Mouse (Mus musculus) heart, embryonic 11.5 days (tissue): Measurements from ENCODE around the gene BC049352. TPM values are rescaled to one million over a fixed set of nuclear protein-coding genes. Genes with fewer than 3 reads are reported as not detected.

Source experiments
- ATAC-seq: fragments of 200-750 bp; cut with Nextera tagmentation; replicated peaks from 2 replicates; pipeline ENCODE4 v1.8.0; 2017; ENCODE audit warnings: moderate library complexity; ENCODE audit not compliant: insufficient number of reproducible peaks, low FRiP score, low TSS enrichment
- H3K27ac ChIP-seq: fragments of 300-500 bp; sonication (generic); 2 replicates; pipeline ENCODE4 v1.5.1; 2014; ENCODE audit warnings: mild to moderate bottlenecking, low read depth, low read length
- H3K27me3 ChIP-seq: fragments of 300-500 bp; sonication (generic); 2 replicates; pipeline ENCODE4 v1.6.1; 2014; ENCODE audit warnings: mild to moderate bottlenecking, low read length, mixed read lengths; ENCODE audit not compliant: control insufficient read depth, insufficient read depth
- H3K36me3 ChIP-seq: fragments of 300-500 bp; sonication (generic); 2 replicates; pipeline ENCODE4 v1.6.1; 2014; ENCODE audit warnings: mild to moderate bottlenecking, low read length, moderate library complexity, mixed read lengths; ENCODE audit not compliant: control insufficient read depth, insufficient read depth
- H3K4me1 ChIP-seq: fragments of 300-500 bp; sonication (generic); 2 replicates; pipeline ENCODE4 v1.6.1; 2014; ENCODE audit warnings: low read length; ENCODE audit not compliant: control insufficient read depth, insufficient read depth
- H3K4me2 ChIP-seq: fragments of 300-500 bp; sonication (generic); 2 replicates; pipeline ENCODE4 v1.6.1; 2014; ENCODE audit warnings: mild to moderate bottlenecking, moderate library complexity
- H3K4me3 ChIP-seq: fragments of 300-500 bp; sonication (generic); 2 replicates; pipeline ENCODE4 v1.5.1; 2014; ENCODE audit warnings: low read depth, low read length
- H3K9ac ChIP-seq: fragments of 300-500 bp; sonication (generic); 2 replicates; pipeline ENCODE4 v1.6.1; 2014; ENCODE audit warnings: mild to moderate bottlenecking, low read depth, low read length, moderate library complexity
- H3K9me3 ChIP-seq: fragments of 300-500 bp; sonication (generic); replicated peaks from 2 replicates; pipeline ENCODE4 v1.6.1; 2016; ENCODE audit warnings: low read length; ENCODE audit not compliant: control insufficient read depth
- WGBS: fragments of 180-500 bp; shearing (Covaris S2); extraction: QIAGEN DNeasy Blood & Tissue Kit; methylation state at CpG from one replicate; pipeline ENCODE4 v1.1.7; 2014; ENCODE audit not compliant: insufficient replicate concordance; 5-methylcytosine and 5-hydroxymethylcytosine counted together
- microRNA-seq: library from miRNA; unstranded; fragments of <30 nt; microRNA quantifications from one replicate; pipeline ENCODE4, GENCODE M21; 2016; ENCODE audit warnings: borderline number of aligned reads
- polyA plus RNA-seq: library from polyadenylated mRNA; unstranded; fragments of >200 nt; fragmentation: Nextera tagmentation; extraction: Ambion mirVana; gene quantifications from 2 replicates; pipeline ENCODE4 v1.2.1, GENCODE M21; 2014

BC049352 gene
- polyA plus RNA-seq, 1 experiment from 2014 or later: not detected

DNA sequence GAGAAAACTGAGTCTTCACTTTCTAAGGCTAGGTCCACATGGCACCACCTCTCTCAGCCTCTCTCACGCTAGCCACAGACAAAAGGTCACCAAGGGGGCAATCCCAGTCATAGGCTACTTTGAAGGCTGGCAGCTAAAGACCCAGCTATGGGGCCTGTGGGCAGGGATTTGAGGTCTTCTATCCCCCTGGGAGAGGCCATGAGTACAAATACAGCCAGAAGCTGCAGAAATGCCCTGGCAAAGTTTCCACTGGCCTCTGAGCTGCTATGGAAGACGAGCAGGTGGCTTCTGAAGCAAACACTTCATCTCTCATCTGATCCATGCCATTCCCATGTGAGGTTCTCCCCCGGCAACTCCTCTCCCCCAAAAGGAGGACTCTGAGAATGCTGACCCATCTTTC is 98.3 kb downstream of the BC049352 start:
- Histone ChIP-seq H3K9me3 (no peaks in the 10 kb centered on the region), H3K4me2 (no peak overlapping the region), H3K27ac (no peak overlapping the region), H3K4me1 (no peaks in the 10 kb centered on the region), H3K9ac (no peak overlapping the region), H3K36me3 (no peaks in the 10 kb centered on the region), H3K27me3 (no peaks in the 10 kb centered on the region), H3K4me3 (no peak overlapping the region)
- 63% methylated on average over 3 of the region's 3 CpGs for WGBS
- ATAC-seq: no peak

DNA sequence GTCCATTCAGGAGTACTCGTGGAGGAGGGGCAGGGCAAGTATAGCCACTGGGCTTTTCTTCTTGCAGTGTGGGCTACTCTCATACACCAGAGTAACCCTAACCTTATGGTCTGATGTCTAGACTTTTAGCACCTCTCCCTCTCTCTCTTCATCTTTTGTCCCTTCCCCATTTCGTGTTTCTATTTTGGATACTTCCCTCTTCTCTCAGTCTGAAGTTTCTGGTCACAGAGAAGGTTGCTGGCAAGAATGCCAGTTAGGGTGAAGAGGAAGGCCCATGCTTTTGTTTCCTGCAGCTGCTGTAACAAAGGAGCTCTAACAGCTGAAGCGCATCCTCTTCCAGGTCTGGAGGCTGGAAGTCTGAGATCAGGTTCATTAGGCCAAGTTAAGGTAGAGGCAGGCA is 99.1 kb downstream of the BC049352 start:
- H3K4me2 ChIP-seq: no peak overlapping the region
- no peaks in the 10 kb centered on the region for H3K4me1 ChIP-seq
- H3K36me3 ChIP-seq: no peaks in the 10 kb centered on the region
- no peak overlapping the region for H3K9ac ChIP-seq
- no peak overlapping the region for H3K27ac ChIP-seq
- no peak overlapping the region for H3K4me3 ChIP-seq
- 68% methylated on average over 3 of the region's 3 CpGs for WGBS
- no peaks in the 10 kb centered on the region for H3K27me3 ChIP-seq
- ATAC-seq: no peak
- H3K9me3 ChIP-seq: no peaks in the 10 kb centered on the region

DNA sequence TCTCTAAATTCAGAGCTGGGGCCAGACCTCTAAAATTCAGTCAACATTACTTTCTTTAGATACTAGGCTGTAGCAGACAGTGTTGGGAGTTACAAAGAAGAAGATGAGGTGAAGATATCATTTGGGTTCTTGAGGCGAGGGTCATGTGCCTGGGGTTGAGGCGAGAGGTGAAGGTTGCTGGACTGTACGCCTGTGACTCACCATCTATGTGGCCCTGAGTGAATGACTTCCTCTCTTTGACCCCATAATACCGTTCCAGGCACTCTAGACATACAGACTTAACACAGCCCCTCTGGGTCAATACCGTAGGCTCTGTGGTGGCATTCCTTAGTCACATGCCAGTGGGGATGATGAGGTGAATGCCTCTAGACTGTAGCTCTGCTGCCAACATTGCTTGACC is 100.7 kb downstream of the BC049352 start:
- no peak overlapping the region for H3K27ac ChIP-seq
- no peaks in the 10 kb centered on the region for H3K9me3 ChIP-seq
- no peak overlapping the region for H3K9ac ChIP-seq
- no peak for ATAC-seq
- H3K27me3 ChIP-seq: no peaks in the 10 kb centered on the region
- no peak overlapping the region for H3K4me2 ChIP-seq
- H3K36me3 ChIP-seq: no peaks in the 10 kb centered on the region
- no peak overlapping the region for H3K4me3 ChIP-seq
- no peaks in the 10 kb centered on the region for H3K4me1 ChIP-seq
- 85% methylated on average over 5 of the region's 5 CpGs for WGBS

DNA sequence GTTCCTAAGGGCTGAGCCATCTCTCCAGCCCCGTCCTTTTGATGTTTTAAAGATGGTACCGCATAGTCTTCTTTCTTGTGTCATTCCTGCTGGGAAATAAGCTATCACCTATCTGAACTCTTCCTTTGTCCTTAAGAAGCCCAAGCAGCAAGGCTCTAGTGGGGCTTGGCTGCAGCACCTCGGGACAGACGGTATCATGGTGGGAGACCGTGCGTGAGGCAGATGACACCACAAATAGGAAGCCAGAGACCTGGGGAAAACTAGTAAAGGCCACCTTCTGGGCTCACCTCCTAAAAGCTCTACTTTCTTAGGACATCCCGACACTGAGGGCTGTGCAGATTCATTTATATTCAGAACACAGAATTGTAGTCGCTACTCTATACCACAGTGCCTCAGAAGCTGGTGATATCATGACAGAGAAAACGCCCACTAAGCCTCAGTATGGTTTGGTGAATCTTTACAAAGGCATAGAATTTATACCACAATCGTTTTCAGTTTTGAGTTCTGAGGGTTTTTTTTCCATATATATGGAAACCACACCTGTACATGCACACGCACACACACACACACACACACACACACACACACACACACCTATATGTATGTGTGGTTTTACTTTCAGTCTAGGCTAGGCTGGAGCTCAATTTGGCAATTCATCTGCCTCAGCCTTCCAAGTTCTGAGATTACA is 109.8 kb downstream of the BC049352 start:
- no peak overlapping the region for H3K4me3 ChIP-seq

DNA sequence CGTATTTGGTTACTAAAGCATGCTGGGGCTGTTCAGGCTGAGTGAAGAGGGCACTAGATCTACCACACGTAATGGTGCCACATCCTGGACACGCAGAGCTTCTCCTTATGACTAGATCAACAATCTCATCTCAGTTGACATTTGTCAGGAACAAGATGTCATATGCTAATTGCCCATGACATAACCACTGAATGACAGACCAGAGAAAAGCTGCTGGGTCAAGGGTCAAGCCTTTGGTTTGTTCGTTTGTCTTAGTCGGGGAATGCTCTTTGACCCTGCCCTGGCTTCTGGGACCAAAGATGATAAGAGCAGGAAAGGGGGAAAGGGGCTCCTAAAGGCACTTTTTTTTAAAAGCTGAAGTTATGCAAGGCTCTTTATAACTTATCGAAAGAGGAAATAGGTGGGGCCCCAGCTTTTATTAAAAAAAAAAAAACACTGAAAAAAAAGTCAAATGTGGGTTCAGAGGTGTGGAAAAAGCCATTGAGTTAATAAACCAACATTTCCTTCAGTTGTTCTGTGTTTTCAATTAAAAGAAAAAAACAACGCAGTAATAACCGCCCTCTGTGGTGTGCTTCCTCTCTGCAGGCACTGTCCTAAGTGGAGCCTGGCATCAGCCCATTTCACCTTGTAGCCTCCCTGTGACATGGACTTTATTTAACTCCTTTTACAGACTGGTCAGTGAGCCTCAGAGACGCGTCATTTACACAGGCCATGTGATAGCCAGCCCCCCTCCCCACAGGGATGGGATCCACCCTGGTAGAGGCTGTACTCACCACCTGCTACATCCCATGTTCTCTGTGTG is 112.6 kb downstream of the BC049352 start:
- 47% methylated on average over 10 of the region's 10 CpGs for WGBS

More for the DNA sequence above, 109.8 kb downstream of the BC049352 start:
- Histone ChIP-seq H3K27me3 (no peaks in the 10 kb centered on the region), H3K4me1 (no peaks in the 10 kb centered on the region), H3K36me3 (no peaks in the 10 kb centered on the region), H3K9ac (no peak overlapping the region), H3K27ac (no peak overlapping the region), H3K9me3 (no peaks in the 10 kb centered on the region), H3K4me2 (no peak overlapping the region)
- WGBS: 76% methylated on average over 11 of the region's 11 CpGs
- no peak for ATAC-seq

DNA sequence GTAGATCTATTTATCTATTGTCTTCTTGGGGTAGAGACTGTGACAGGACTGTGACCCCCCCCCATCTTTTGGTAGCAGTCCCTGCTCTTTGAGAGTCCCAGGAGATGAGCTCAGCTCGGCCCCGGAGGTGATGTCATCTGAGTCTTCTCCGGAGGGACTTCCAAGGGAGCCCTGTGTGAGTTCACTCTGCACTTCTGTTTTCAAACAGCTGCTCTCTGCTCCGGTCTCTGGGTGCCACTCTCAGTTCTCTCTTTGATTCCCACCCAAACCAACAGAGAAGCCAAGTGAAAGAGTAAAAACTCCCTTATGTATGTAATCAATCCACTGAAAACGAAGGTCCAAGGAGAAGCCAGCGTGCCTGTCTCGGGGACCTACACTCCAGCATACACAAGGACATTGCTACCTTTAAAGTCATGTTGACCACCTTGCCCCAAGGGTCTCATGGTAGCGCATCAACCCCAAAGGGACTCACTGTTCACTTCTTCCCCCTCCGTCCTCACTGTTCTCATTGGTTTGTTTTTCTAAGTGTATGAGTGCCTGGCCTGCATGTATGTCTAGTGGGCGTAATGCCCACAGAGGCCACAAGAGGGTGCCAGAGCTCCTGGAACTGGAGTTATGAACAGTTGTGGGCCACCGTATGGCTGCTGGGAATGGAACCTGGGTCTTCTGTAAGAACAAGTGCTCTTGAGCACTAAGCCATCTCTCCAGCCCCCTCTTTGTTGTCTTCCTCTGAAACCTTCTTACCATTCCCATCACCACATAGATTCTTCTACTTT is 117.6 kb downstream of the BC049352 start:
- 75% methylated on average over 11 of the region's 11 CpGs for WGBS
- Histone ChIP-seq H3K4me3 (no peak overlapping the region), H3K9me3 (no peaks in the 10 kb centered on the region), H3K4me1 (no peaks in the 10 kb centered on the region), H3K4me2 (no peak overlapping the region), H3K36me3 (no peaks in the 10 kb centered on the region), H3K27me3 (no peaks in the 10 kb centered on the region), H3K27ac (no peak overlapping the region), H3K9ac (no peak overlapping the region)
- ATAC-seq: no peak

More for the DNA sequence above, 112.6 kb downstream of the BC049352 start:
- no peak overlapping the region for H3K4me2 ChIP-seq
- no peak overlapping the region for H3K27ac ChIP-seq
- no peaks in the 10 kb centered on the region for H3K4me1 ChIP-seq
- no peak overlapping the region for H3K4me3 ChIP-seq
- no peak for ATAC-seq
- no peak overlapping the region for H3K9ac ChIP-seq
- no peaks in the 10 kb centered on the region for H3K36me3 ChIP-seq
- no peaks in the 10 kb centered on the region for H3K27me3 ChIP-seq
- H3K9me3 ChIP-seq: no peaks in the 10 kb centered on the region

Small RNA genes lying within 50 kb of the gene (microRNA-seq; reads per million reads assigned to microRNA genes)
- not detected for gene Mir7086

Other genes with a start within 250 kb of the BC049352 start
- gene Ube4a, start 216.4 kb upstream of the BC049352 start, polyA plus RNA-seq: 22.7 and 26.5 TPM in 2 replicates
- not detected in 2 replicates for gene Cd3g, start 201.6 kb upstream of the BC049352 start, polyA plus RNA-seq
- not detected in 2 replicates for gene Cd3d, start 200.2 kb upstream of the BC049352 start, polyA plus RNA-seq
- gene Cd3e, start 172.4 kb upstream of the BC049352 start, polyA plus RNA-seq: not detected in 2 replicates
- gene Mpzl2, start 142.2 kb upstream of the BC049352 start, polyA plus RNA-seq: 0.25 and 1.3 TPM in 2 replicates
- gene Mpzl3, start 126.8 kb upstream of the BC049352 start, polyA plus RNA-seq: 1.6 and 1.7 TPM in 2 replicates
- gene Jaml, start 102.8 kb upstream of the BC049352 start, polyA plus RNA-seq: 0.31 and 0.36 TPM in 2 replicates
- gene Scn2b, start 64.2 kb upstream of the BC049352 start, polyA plus RNA-seq: 2.3 and 3.2 TPM in 2 replicates
- gene Scn4b, start 43.6 kb upstream of the BC049352 start, polyA plus RNA-seq: 0.10 and 0.46 TPM in 2 replicates
- gene Tmprss4, start 22.1 kb downstream of the BC049352 start, polyA plus RNA-seq: 0.07 TPM in 1 of 2 replicates, not detected in the other
- 0.37 and 0.69 TPM in 2 replicates for gene Il10ra, start 87.1 kb downstream of the BC049352 start, polyA plus RNA-seq
- 0.15 and 0.31 TPM in 2 replicates for gene Tmprss13, start 137.1 kb downstream of the BC049352 start, polyA plus RNA-seq
- 26.7 and 27.7 TPM in 2 replicates for gene Fxyd6, start 188.2 kb downstream of the BC049352 start, polyA plus RNA-seq
- gene Fxyd2, start 217.7 kb downstream of the BC049352 start, polyA plus RNA-seq: 1.0 and 1.6 TPM in 2 replicates
- gene Dscaml1, start 244.6 kb downstream of the BC049352 start, polyA plus RNA-seq: 0.23 TPM in 1 of 2 replicates, not detected in the other